Mouse (Mus musculus) hindbrain, postnatal 0 days (tissue): ENCODE measurements around the gene Rapgef6. TPM values are rescaled to one million over a fixed set of nuclear protein-coding genes. Genes with fewer than 3 reads are reported as not detected.

ENCODE experiments used
- ATAC-seq: fragments of 200-750 bp; cut with Nextera tagmentation; 2 replicates; pipeline ENCODE4 v1.8.0; 2017; ENCODE audit warnings: mild to moderate bottlenecking, moderate TSS enrichment, moderate library complexity
- DNase-seq: peaks from one replicate; pipeline ENCODE4 v3.0.0-alpha.2; 2015; ENCODE audit warnings: low spot score
- H3K27ac ChIP-seq: fragments of 300-500 bp; sonication (generic); 2 replicates; pipeline ENCODE4 v1.5.1; 2014; ENCODE audit warnings: mild to moderate bottlenecking
- H3K27me3 ChIP-seq: fragments of 300-500 bp; sonication (generic); 2 replicates; pipeline ENCODE4 v1.6.1; 2014; ENCODE audit warnings: low read length, mixed read lengths; ENCODE audit not compliant: insufficient read depth
- H3K36me3 ChIP-seq: fragments of 300-500 bp; sonication (generic); 2 replicates; pipeline ENCODE4 v1.6.1; 2014; ENCODE audit warnings: low read length, mixed read lengths; ENCODE audit not compliant: insufficient read depth
- H3K4me1 ChIP-seq: fragments of 300-500 bp; sonication (generic); 2 replicates; pipeline ENCODE4 v1.6.1; 2014; ENCODE audit warnings: antibody characterized with exemption, low read length, mixed read lengths; ENCODE audit not compliant: insufficient read depth
- H3K4me2 ChIP-seq: fragments of 300-500 bp; sonication (generic); 2 replicates; pipeline ENCODE4 v1.6.1; 2014; ENCODE audit warnings: low read depth, mild to moderate bottlenecking, low read length, moderate library complexity, mixed read lengths
- H3K4me3 ChIP-seq: fragments of 300-500 bp; sonication (generic); 2 replicates; pipeline ENCODE4 v1.5.1; 2014; ENCODE audit warnings: low read length
- H3K9ac ChIP-seq: fragments of 300-500 bp; sonication (generic); replicated peaks from 2 replicates; pipeline ENCODE4 v1.6.1; 2014; ENCODE audit warnings: mild to moderate bottlenecking, low read length, moderate library complexity, mixed read lengths
- H3K9me3 ChIP-seq: fragments of 300-500 bp; sonication (generic); 2 replicates; pipeline ENCODE4 v1.6.1; 2016; ENCODE audit warnings: low read length, mixed read lengths
- CTCF ChIP-seq: IDR thresholded peaks from 2 replicates; pipeline ENCODE4 v1.5.1; 2016; ENCODE audit warnings: antibody characterized with exemption, control low read depth, low read depth
- WGBS: fragments of 180-500 bp; shearing (Covaris S2); extraction: QIAGEN DNeasy Blood & Tissue Kit; methylation state at CpG from one replicate; pipeline ENCODE4 v1.1.7; 2014; 5-methylcytosine and 5-hydroxymethylcytosine counted together
- polyA plus RNA-seq: library from polyadenylated mRNA; unstranded; fragments of >200 nt; fragmentation: Nextera tagmentation; extraction: Ambion mirVana; gene quantifications from 2 replicates; pipeline ENCODE4 v1.2.1, GENCODE M21; 2015
- total RNA-seq: library from RNA; depleted of rRNA; stranded (reverse); fragments of >200 nt; gene quantifications from 2 replicates; pipeline ENCODE4 v1.2.3, GENCODE M21; 2014

Gene Rapgef6
- total and polyA plus RNA-seq, 2 experiments from 2014 or later, result 31.6 to 47.9 TPM

- Histone ChIP-seq H3K27me3 (no peaks in the 10 kb centered on the region), H3K4me2 (no peak overlapping the region), H3K27ac (no peak overlapping the region; the same call in 1 of the 2 replicates), H3K9me3 (no peaks in the 10 kb centered on the region), H3K4me3 (no peak overlapping the region), H3K9ac (no peak overlapping the region), H3K36me3 (peaks cover 15% of the 10 kb centered on the region; the same call in 1 of the 2 replicates), H3K4me1 (0 out of 2 replicates have a peak, but pooled peaks cover 4% of the 10 kb centered on the region)
- WGBS, result 61% methylated on average over 4 of the region's 4 CpGs
- peak; percentile 70 for DNase-seq
- no peak for TF ChIP-seq CTCF
- ATAC-seq, result peak; percentile 74
Measured at GRCm38 (mm10) chr11:54724353-54725034, 201.8 kb downstream of the Rapgef6 start.

- Histone ChIP-seq H3K27me3 (no peaks in the 10 kb centered on the region), H3K4me1 (0 out of 2 replicates have a peak, but pooled peaks cover 4% of the 10 kb centered on the region), H3K9ac (no peak overlapping the region), H3K4me2 (no peak overlapping the region), H3K36me3 (peaks cover 13% of the 10 kb centered on the region; the same call in 1 of the 2 replicates), H3K9me3 (no peaks in the 10 kb centered on the region), H3K27ac (no peak overlapping the region), H3K4me3 (no peak overlapping the region)
- DNase-seq (no peak), ATAC-seq (no peak)
- 72% methylated on average over 3 of the region's 3 CpGs for WGBS
- TF ChIP-seq CTCF, result no peak
Measured at GRCm38 (mm10) chr11:54726571-54727062, 204.0 kb downstream of the Rapgef6 start.

GRCm38 (mm10) chr11:54727327-54727901 lies 204.8 kb downstream of the Rapgef6 start:
- DNase-seq (no peak), ATAC-seq (no peak)
- no peak for TF ChIP-seq CTCF
- Histone ChIP-seq H3K9me3 (no peaks in the 10 kb centered on the region), H3K4me3 (no peak overlapping the region), H3K27me3 (no peaks in the 10 kb centered on the region), H3K4me1 (0 out of 2 replicates have a peak, but pooled peaks cover 4% of the 10 kb centered on the region), H3K27ac (no peak overlapping the region), H3K9ac (no peak overlapping the region), H3K36me3 (peaks cover 5% of the 10 kb centered on the region; the same call in 1 of the 2 replicates), H3K4me2 (no peak overlapping the region)
- WGBS, result 73% methylated on average over 5 of the region's 5 CpGs

- Histone ChIP-seq H3K27ac (no peak overlapping the region), H3K4me1 (peaks cover 5% of the 10 kb centered on the region; the same call in 1 of the 2 replicates), H3K4me2 (no peak overlapping the region), H3K27me3 (no peaks in the 10 kb centered on the region), H3K36me3 (0 out of 2 replicates have a peak, but pooled peaks cover 4% of the 10 kb centered on the region), H3K9ac (no peak overlapping the region), H3K9me3 (no peaks in the 10 kb centered on the region), H3K4me3 (no peak overlapping the region)
- ATAC-seq (no peak), DNase-seq (no peak)
- WGBS, result 89% methylated on average over 2 of the region's 2 CpGs
- no peak for TF ChIP-seq CTCF
Measured at GRCm38 (mm10) chr11:54728371-54728770, 205.7 kb downstream of the Rapgef6 start.

GRCm38 (mm10) chr11:54729311-54729710 lies 206.7 kb downstream of the Rapgef6 start:
- Histone ChIP-seq H3K9me3 (no peaks in the 10 kb centered on the region), H3K27me3 (no peaks in the 10 kb centered on the region), H3K9ac (no peak overlapping the region), H3K4me1 (peaks cover 9% of the 10 kb centered on the region; the same call in 1 of the 2 replicates), H3K36me3 (no peaks in the 10 kb centered on the region), H3K27ac (no peak overlapping the region), H3K4me3 (no peak overlapping the region), H3K4me2 (no peak overlapping the region)
- no peak for TF ChIP-seq CTCF
- DNase-seq (no peak), ATAC-seq (no peak)
- WGBS, result 93% methylated on average over 3 of the region's 3 CpGs

GRCm38 (mm10) chr11:54730931-54731330 lies 208.3 kb downstream of the Rapgef6 start:
- no peak overlapping the region for H3K27ac ChIP-seq
- H3K27me3 ChIP-seq, result no peaks in the 10 kb centered on the region
- H3K36me3 ChIP-seq, result no peaks in the 10 kb centered on the region; the same call in 1 of the 2 replicates
- H3K9ac ChIP-seq, result no peak overlapping the region
- H3K4me1 ChIP-seq, result peaks cover 5% of the 10 kb centered on the region; the same call in 1 of the 2 replicates
- DNase-seq, result no peak
- no peak overlapping the region for H3K4me3 ChIP-seq
- no peak overlapping the region for H3K4me2 ChIP-seq
- no peak for ATAC-seq
- no peak for TF ChIP-seq CTCF
- H3K9me3 ChIP-seq, result no peaks in the 10 kb centered on the region
- 90% methylated on average over 5 of the region's 5 CpGs for WGBS
